Mouse (Mus musculus) spleen, embryonic (tissue): ENCODE results near the gene Adh7.

ENCODE experiments used
- CTCF ChIA-PET: fragments of 350-600 bp; sonication (Branson Sonifier 250); formaldehyde crosslinking; loops from one replicate; lab custom pipeline; 2022; lab: Charles Lee

Adh7 gene

GRCm38 (mm10) chr3:138254205-138254604 is 36.6 kb downstream of the Adh7 start:
- CTCF ChIA-PET: no interaction called here

GRCm38 (mm10) chr3:138255366-138255765 is 37.8 kb downstream of the Adh7 start:
- CTCF ChIA-PET: no interaction called here

GRCm38 (mm10) chr3:138255780-138256550 is 38.4 kb downstream of the Adh7 start:
- CTCF ChIA-PET: no interaction called here

GRCm38 (mm10) chr3:138260721-138261669 is 43.4 kb downstream of the Adh7 start, which contains the start of gene Adh1:
Adh1 (plus strand) TSS chr3:138260991.
- CTCF ChIA-PET: no interaction called here

GRCm38 (mm10) chr3:138262568-138262967 is 45.0 kb downstream of the Adh7 start:
- CTCF ChIA-PET: interaction anchor here (0.7 kb wide), 1 partner anchor 52 kb away, joined by 3 read pairs; no protein-coding TSS in a partner anchor

GRCm38 (mm10) chr3:138263154-138263930 is 45.8 kb downstream of the Adh7 start:
- CTCF ChIA-PET: no interaction called here

- CTCF ChIA-PET: no interaction called here
Observed at GRCm38 (mm10) chr3:138264648-138265047, 47.1 kb downstream of the Adh7 start.

- CTCF ChIA-PET: no interaction called here
Observed at GRCm38 (mm10) chr3:138270507-138270906, 52.9 kb downstream of the Adh7 start.

GRCm38 (mm10) chr3:138271297-138271696 is 53.7 kb downstream of the Adh7 start:
- CTCF ChIA-PET: no interaction called here

- CTCF ChIA-PET: no interaction called here
Observed at GRCm38 (mm10) chr3:138273080-138273479, 55.5 kb downstream of the Adh7 start.

- CTCF ChIA-PET: no interaction called here
Observed at GRCm38 (mm10) chr3:138275100-138275499, 57.5 kb downstream of the Adh7 start.

DNA sequence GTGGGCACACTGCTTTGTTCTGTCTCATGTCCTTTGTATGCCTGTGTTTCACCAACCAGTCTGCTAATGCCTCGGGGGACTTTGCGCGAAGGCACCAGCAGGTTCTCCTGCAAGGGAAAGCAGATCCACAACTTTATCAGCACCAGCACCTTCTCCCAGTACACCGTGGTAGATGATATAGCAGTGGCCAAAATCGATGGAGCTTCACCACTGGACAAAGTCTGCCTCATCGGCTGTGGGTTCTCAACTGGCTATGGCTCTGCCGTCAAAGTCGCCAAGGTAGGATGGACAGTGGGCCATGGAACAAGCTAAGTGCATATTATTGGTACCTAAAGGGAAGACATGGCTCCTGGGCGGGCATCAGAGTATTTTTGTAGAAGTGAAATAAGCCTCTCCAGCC is 65.0 kb downstream of the Adh7 start:
- CTCF ChIA-PET: no interaction called here
